Mouse (Mus musculus): ENCODE data around the gene Patl2. TPM values are rescaled to one million over a fixed set of nuclear protein-coding genes. Genes with fewer than 3 reads are reported as not detected.
"Not testable (repeated sequence)": the region's sequence is repeated elsewhere in the genome, so short reads cannot be mapped to it uniquely, and the experiment has no call there.

Patl2 gene
- polyA plus RNA-seq, 3 experiments from 2014 or later, result 0.22 to 0.40 TPM; not detected in 1

- no peak for ATAC-seq
Observed at GRCm38 (mm10) chr2:122141332-122141967, 44.5 kb downstream of the Patl2 start.

GRCm38 (mm10) chr2:122140815-122141214 lies 45.2 kb downstream of the Patl2 start:
- no peak for ATAC-seq

- peak; percentile 82 for ATAC-seq
Observed at GRCm38 (mm10) chr2:122137839-122138465, 48.0 kb downstream of the Patl2 start.

GRCm38 (mm10) chr2:122132618-122133017 lies 53.4 kb downstream of the Patl2 start:
- no peak for ATAC-seq

GRCm38 (mm10) chr2:122132078-122132477 lies 53.9 kb downstream of the Patl2 start:
- ATAC-seq, result no peak

GRCm38 (mm10) chr2:122127635-122128034 lies 58.4 kb downstream of the Patl2 start:
- ATAC-seq, result no peak

- peak; percentile 57 for ATAC-seq
Observed at GRCm38 (mm10) chr2:122126765-122127347, 59.1 kb downstream of the Patl2 start.

- peak; percentile 27 for ATAC-seq
Observed at GRCm38 (mm10) chr2:122125680-122126572, 60.1 kb downstream of the Patl2 start.

- ATAC-seq, result peak; percentile 99
Observed at GRCm38 (mm10) chr2:122117961-122118958, 67.7 kb downstream of the Patl2 start, which contains the start of gene Spg11. TSS of gene Spg11 (minus strand) at chr2:122118386.

- ATAC-seq, result no peak
Observed at GRCm38 (mm10) chr2:122116888-122117287, 69.1 kb downstream of the Patl2 start.

- ATAC-seq, result no peak
Observed at GRCm38 (mm10) chr2:122109714-122110113, 76.3 kb downstream of the Patl2 start.

GRCm38 (mm10) chr2:122108101-122108500 lies 77.9 kb downstream of the Patl2 start:
- no peak for ATAC-seq

GRCm38 (mm10) chr2:122102070-122102469 lies 83.9 kb downstream of the Patl2 start:
- no peak for ATAC-seq

- not testable (repeated sequence) for ATAC-seq
Observed at GRCm38 (mm10) chr2:122097686-122098085, 88.3 kb downstream of the Patl2 start.

GRCm38 (mm10) chr2:122093844-122094243 lies 92.1 kb downstream of the Patl2 start:
- ATAC-seq, result no peak

- no peak for ATAC-seq
Observed at GRCm38 (mm10) chr2:122086446-122086845, 99.5 kb downstream of the Patl2 start.

- no peak for ATAC-seq
Observed at GRCm38 (mm10) chr2:122081728-122082456, 104.1 kb downstream of the Patl2 start.

All from inflammation-experienced regulatory T-cells, adult 6 months (primary cell).